Mouse (Mus musculus) right cerebral cortex, adult 2 months (tissue): ENCODE measurements around the gene 4921509C19Rik.
"Not testable (repeated sequence)": the region's sequence is repeated elsewhere in the genome, so short reads cannot be mapped to it uniquely, and the experiment has no call there.

ENCODE experiments used
- DNase-seq, 2 experiments: peaks; one replicate each; pipeline ENCODE4 v3.0.0; 2021 to 2022; ENCODE audit warnings: low spot score in 2 of 2

Gene 4921509C19Rik

GRCm38 (mm10) chr2:151476053-151476452 is at the start of gene 4921509C19Rik:
4921509C19Rik (minus strand) TSS chr2:151476153.
- DNase-seq, result not testable (repeated sequence)

- DNase-seq, result no peak
These were observed 49.6 kb upstream of the 4921509C19Rik start for GRCm38 (mm10) chr2:151525520-151525919.

GRCm38 (mm10) chr2:151524324-151525041 is 48.5 kb upstream of the 4921509C19Rik start:
- no peak for DNase-seq

- no peak for DNase-seq
These were observed 43.0 kb upstream of the 4921509C19Rik start for GRCm38 (mm10) chr2:151519000-151519399.

- peak; percentile 52 to 61 for DNase-seq
These were observed 37.8 kb upstream of the 4921509C19Rik start for GRCm38 (mm10) chr2:151513525-151514285.

GRCm38 (mm10) chr2:151512199-151512598 is 36.2 kb upstream of the 4921509C19Rik start:
- peak; percentile 58 to 68 for DNase-seq

GRCm38 (mm10) chr2:151504226-151504625 is 28.3 kb upstream of the 4921509C19Rik start:
- DNase-seq, result no peak

GRCm38 (mm10) chr2:151500442-151501007 is 24.6 kb upstream of the 4921509C19Rik start:
- no peak for DNase-seq

- no peak for DNase-seq
These were observed 22.4 kb upstream of the 4921509C19Rik start for GRCm38 (mm10) chr2:151498358-151498757.

DNA sequence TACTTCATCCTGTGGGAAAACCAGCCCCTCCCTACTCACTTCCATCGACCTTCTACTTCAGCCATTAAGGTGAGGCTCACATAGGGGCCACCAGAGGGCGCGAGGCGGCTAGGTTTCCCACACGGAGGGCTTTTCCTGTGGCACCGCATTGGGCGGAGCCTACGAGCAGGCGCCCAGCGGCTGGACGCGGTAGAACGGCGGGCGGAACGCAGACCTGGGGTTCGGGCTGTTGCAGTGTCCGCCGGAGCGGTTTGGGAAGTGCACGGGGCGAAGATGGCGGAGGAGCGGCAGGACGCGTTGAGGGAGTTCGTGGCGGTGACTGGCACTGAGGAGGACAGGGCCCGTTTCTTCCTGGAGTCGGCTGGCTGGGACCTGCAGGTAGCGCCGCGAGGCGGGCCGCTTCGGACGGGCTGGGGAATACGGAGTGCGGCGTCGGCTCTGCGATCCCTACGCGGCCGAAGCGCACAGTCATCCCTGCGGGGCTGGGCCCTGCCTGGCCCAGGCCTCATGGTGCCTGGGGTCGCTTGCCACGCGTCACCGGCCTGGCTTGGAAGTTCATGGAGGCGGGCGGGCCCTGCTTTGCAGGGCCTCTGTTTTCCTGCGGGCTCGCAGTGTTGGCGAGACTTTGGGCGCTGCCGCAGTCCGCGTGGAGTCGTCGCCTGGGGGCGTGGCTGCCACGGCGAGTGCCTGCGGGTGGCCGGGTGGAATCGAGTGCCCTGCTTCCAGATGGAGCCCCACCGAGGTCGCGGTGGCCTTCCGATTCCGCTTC is 18.3 kb upstream of the 4921509C19Rik start, which contains the start of gene Nsfl1c:
Gene Nsfl1c (plus strand): TSS at position 148 of the 769 bp plus-strand sequence.
- DNase-seq, result peak; percentile 97

GRCm38 (mm10) chr2:151486496-151486895 is 10.5 kb upstream of the 4921509C19Rik start:
- no peak for DNase-seq

DNA sequence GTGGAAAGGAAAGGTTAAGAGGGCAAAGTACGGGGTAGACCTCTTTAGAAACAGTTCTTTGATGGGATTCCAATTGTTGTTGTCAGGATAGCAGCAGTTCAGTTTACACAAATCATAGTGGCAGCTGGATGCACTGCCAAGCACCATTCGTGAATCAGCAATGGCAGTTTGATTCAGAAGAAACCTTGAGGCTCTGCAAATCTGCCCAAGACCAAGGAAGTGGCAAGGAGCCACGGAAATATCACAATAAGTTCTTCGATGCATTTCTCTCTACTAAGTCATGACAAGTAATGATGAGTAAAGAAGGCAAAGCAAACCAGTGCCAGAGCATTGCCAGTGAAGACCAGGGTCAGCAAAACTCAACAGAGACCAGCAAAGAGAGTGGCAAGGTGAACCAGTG is 41.0 kb downstream of the 4921509C19Rik start:
- DNase-seq, result not testable (repeated sequence)

DNA sequence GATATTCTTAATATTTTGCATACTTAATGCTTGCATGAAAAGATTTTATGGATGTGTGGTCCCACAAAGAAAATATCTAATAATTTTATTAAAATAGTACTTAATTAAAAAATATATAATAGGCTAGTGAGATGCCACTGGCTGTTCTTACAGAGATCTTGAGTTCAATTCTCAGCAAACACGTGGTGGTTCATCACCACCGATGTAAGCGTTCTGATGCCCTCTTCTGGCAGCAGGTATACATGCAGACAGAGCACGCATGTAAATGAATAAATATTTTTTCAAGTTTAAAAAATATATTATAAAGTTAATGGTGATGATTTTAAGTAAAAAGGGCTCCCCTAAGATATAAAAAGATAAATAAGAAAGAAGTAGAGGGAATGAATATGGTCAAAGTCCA is 41.8 kb downstream of the 4921509C19Rik start:
- DNase-seq, result peak; percentile 4 to 8
